Mouse (Mus musculus) effector memory CD4-positive, alpha-beta T cell, adult 5 months (primary cell): ENCODE data around the gene Nos1ap. TPM values are rescaled to one million over a fixed set of nuclear protein-coding genes. Genes with fewer than 3 reads are reported as not detected.

Experiments
- polyA plus RNA-seq: library from polyadenylated mRNA; unstranded; fragments of 100-300 nt; shearing (Covaris generic); gene quantifications from one replicate; pipeline ENCODE4 v1.2.1, GENCODE M21; 2017

Nos1ap gene
- 0.11 TPM for polyA plus RNA-seq

DNA sequence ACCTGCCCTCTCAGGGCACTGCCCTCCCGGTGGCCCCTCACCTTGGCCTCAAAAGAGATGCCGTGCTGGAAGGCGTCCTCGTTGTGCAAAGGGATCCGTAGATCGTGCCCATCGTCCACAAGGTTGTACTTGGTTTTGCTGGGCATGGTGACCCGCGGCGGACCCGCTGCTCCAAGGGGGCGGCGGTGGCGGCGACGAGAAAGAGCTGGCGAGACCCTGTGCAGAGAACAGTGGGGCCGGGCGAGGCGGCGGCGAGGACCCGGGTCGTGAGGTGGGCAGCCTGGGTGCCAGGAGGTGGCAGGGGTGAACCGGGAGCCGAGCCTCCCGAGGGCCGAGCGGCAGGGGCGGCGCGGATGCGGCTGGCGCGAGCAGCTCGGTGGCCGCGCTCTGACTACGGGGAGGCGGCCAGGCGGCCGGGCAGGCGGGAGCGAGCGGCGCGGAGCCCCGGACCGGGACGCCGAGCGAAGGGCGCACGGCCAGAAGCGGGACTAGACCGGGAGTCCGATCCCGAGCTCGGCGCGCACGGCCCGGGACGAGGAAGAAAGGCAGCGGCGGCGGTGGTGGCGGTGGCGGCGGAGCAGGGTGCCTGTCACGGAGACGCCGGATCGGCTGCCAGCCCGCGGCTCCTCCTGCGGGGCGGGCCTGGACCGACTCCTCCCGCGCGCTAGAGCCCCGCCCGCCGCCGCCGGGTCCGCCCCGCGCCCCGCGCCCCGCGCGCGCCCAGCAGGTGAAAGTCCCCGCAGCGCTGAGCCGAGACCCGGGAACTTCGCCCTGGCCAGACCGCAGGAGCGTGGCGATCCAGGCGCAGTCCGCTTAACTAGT lies at the start of gene Nos1ap:
TSS of gene Nos1ap (minus strand) at position 643 of the 822 bp plus-strand sequence.

GRCm38 (mm10) chr1:170308503-170308902 lies 281.2 kb downstream of the Nos1ap start, which contains the start of gene Spata46:
TSS of gene Spata46 (plus strand) at chr1:170308803.

DNA sequence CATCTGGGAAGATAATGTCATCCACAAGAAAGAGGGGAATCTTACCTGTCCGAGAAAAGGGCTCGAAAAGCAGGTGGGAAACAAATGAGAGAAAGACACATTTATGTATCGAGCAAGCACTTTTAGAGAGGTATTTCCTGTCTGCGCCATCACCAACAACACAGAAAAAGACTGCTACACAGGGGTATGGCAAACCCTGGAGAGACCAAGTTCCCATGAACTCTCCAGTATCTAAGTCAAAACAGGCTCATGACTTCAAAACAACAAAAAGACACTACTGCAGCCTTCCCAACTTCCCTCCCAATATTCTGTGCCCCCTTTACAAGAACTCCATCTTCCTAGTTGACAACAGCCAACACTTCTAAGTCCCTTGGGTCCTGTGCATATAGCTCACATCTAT lies 283.4 kb downstream of the Nos1ap start, which contains the start of gene Gm7694:
TSS of gene Gm7694 (minus strand) at position 101 of the 400 bp plus-strand sequence.

GRCm38 (mm10) chr1:170277016-170277415 lies 312.6 kb downstream of the Nos1ap start, which contains the start of gene Sh2d1b1:
TSS of gene Sh2d1b1 (plus strand) at chr1:170277320.

Other genes with a start within 250 kb of the Nos1ap start
- not detected for gene Olfml2b, start 54.7 kb upstream of the Nos1ap start, polyA plus RNA-seq